Mouse (Mus musculus) bone marrow macrophage, adult 2 months (primary cell): ENCODE measurements around the gene Cadm1. TPM values are rescaled to one million over a fixed set of nuclear protein-coding genes. Genes with fewer than 3 reads are reported as not detected.

ENCODE experiments used
- H3K27ac ChIP-seq: 2 replicates; pipeline ENCODE4 v1.5.1; 2012; ENCODE audit warnings: low read depth, low read length; ENCODE audit not compliant: insufficient read depth
- H3K4me1 ChIP-seq: 2 replicates; pipeline ENCODE4 v1.6.1; 2012; ENCODE audit warnings: low read length; ENCODE audit not compliant: control insufficient read depth, insufficient read depth
- H3K4me3 ChIP-seq: 2 replicates; pipeline ENCODE4 v1.5.1; 2012; ENCODE audit warnings: mild to moderate bottlenecking, low read length, moderate library complexity; ENCODE audit not compliant: insufficient read depth
- CTCF ChIP-seq: IDR thresholded peaks from 2 replicates; pipeline ENCODE4 v1.5.1; 2012; ENCODE audit warnings: low read depth, mild to moderate bottlenecking, low read length, moderate library complexity
- POLR2A ChIP-seq: IDR thresholded peaks from 2 replicates; pipeline ENCODE4 v1.6.1; 2012; ENCODE audit warnings: mild to moderate bottlenecking, low read depth, low read length, borderline replicate concordance
- polyA plus RNA-seq: library from polyadenylated mRNA; stranded (reverse); fragments of >200 nt; gene quantifications from 2 replicates; pipeline ENCODE4 v1.2.4, GENCODE M21; 2012; ENCODE audit not compliant: missing spikeins, insufficient read depth, insufficient read length

Gene Cadm1
- polyA plus RNA-seq, 1 experiment = 146 TPM

GRCm38 (mm10) chr9:47601541-47601940, 71.6 kb downstream of the Cadm1 start:
- Histone ChIP-seq H3K27ac (no peak overlapping the region), H3K4me1 (peaks cover under 1% of the 10 kb centered on the region; the same call in 1 of the 2 replicates), H3K4me3 (no peak overlapping the region)
- TF ChIP-seq CTCF = no peak
- TF ChIP-seq POLR2A = no peak

GRCm38 (mm10) chr9:47603971-47604370, 74.0 kb downstream of the Cadm1 start:
- Histone ChIP-seq H3K4me1 (no peaks in the 10 kb centered on the region), H3K4me3 (no peak overlapping the region), H3K27ac (no peak overlapping the region)
- TF ChIP-seq CTCF = no peak
- no peak for TF ChIP-seq POLR2A

- Histone ChIP-seq H3K4me1 (no peaks in the 10 kb centered on the region), H3K27ac (no peak overlapping the region), H3K4me3 (no peak overlapping the region)
- TF ChIP-seq POLR2A (no peak), CTCF (no peak)
Measured at GRCm38 (mm10) chr9:47605628-47606027, 75.7 kb downstream of the Cadm1 start.

GRCm38 (mm10) chr9:47608441-47608840, 78.5 kb downstream of the Cadm1 start:
- Histone ChIP-seq H3K27ac (no peak overlapping the region), H3K4me1 (0 out of 2 replicates have a peak, but pooled peaks cover 2% of the 10 kb centered on the region), H3K4me3 (no peak overlapping the region)
- TF ChIP-seq CTCF (no peak), POLR2A (no peak)

GRCm38 (mm10) chr9:47608921-47609320, 78.9 kb downstream of the Cadm1 start:
- H3K27ac ChIP-seq = no peak overlapping the region
- TF ChIP-seq CTCF (no peak), POLR2A (no peak)
- 0 out of 2 replicates have a peak, but pooled peaks cover 2% of the 10 kb centered on the region for H3K4me1 ChIP-seq
- H3K4me3 ChIP-seq = no peak overlapping the region

GRCm38 (mm10) chr9:47609443-47609842, 79.5 kb downstream of the Cadm1 start:
- TF ChIP-seq CTCF = no peak
- no peak for TF ChIP-seq POLR2A
- H3K4me1 ChIP-seq = 0 out of 2 replicates have a peak, but pooled peaks cover 2% of the 10 kb centered on the region
- H3K27ac ChIP-seq = no peak overlapping the region
- no peak overlapping the region for H3K4me3 ChIP-seq

- Histone ChIP-seq H3K4me1 (peaks cover 8% of the 10 kb centered on the region; the same call in 1 of the 2 replicates), H3K4me3 (no peak overlapping the region), H3K27ac (no peak overlapping the region)
- TF ChIP-seq POLR2A (no peak), CTCF (no peak)
Measured at GRCm38 (mm10) chr9:47610316-47610715, 80.3 kb downstream of the Cadm1 start.

GRCm38 (mm10) chr9:47612894-47613412, 83.0 kb downstream of the Cadm1 start:
- no peak overlapping the region for H3K4me3 ChIP-seq
- no peak overlapping the region for H3K27ac ChIP-seq
- TF ChIP-seq CTCF (no peak), POLR2A (no peak)
- H3K4me1 ChIP-seq = peaks cover 27% of the 10 kb centered on the region

GRCm38 (mm10) chr9:47615049-47615448, 85.1 kb downstream of the Cadm1 start:
- H3K4me1 ChIP-seq = peaks cover 35% of the 10 kb centered on the region
- H3K27ac ChIP-seq = no peak overlapping the region
- H3K4me3 ChIP-seq = no peak overlapping the region
- TF ChIP-seq CTCF (no peak), POLR2A (no peak)

GRCm38 (mm10) chr9:47616391-47616790, 86.4 kb downstream of the Cadm1 start:
- TF ChIP-seq CTCF = no peak
- TF ChIP-seq POLR2A = no peak
- no peak overlapping the region for H3K4me3 ChIP-seq

More at GRCm38 (mm10) chr9:47616391-47616790, 86.4 kb downstream of the Cadm1 start:
- Histone ChIP-seq H3K4me1 (peaks cover 38% of the 10 kb centered on the region), H3K27ac (no peak overlapping the region)
